Mouse (Mus musculus) CH12.LX (cell line): ENCODE data around the gene Man1a.

Source experiments
- CHD1 ChIP-seq: IDR thresholded peaks from 2 replicates; pipeline ENCODE4 v1.6.1; 2012; ENCODE audit warnings: low read depth, low read length, improper control_type of control experiment, inconsistent platforms
- CTCF ChIP-seq, 2 experiments: IDR thresholded peaks in 1 of 2; conservative IDR thresholded peaks in 1 of 2; 2 replicates each; pipeline ENCODE4 v1.5.1; 2011 to 2012; ENCODE audit warnings: low read depth in 2 of 2, low read length in 2 of 2, improper control_type of control experiment in 1 of 2, inconsistent platforms in 1 of 2, mild to moderate bottlenecking in 1 of 2, moderate library complexity in 1 of 2
- MAX ChIP-seq: IDR thresholded peaks from 2 replicates; pipeline ENCODE4 v1.6.1; 2011; ENCODE audit warnings: low read length, improper control_type of control experiment
- SIN3A ChIP-seq: IDR thresholded peaks from 2 replicates; pipeline ENCODE4 v1.6.1; 2012; ENCODE audit warnings: low read length, improper control_type of control experiment, inconsistent platforms
- TBP ChIP-seq: conservative IDR thresholded peaks from 2 replicates; pipeline ENCODE4 v1.6.1; 2011; ENCODE audit warnings: low read depth, low read length, improper control_type of control experiment
- ZNF384 ChIP-seq: IDR thresholded peaks from 2 replicates; pipeline ENCODE4 v1.6.1; 2012; ENCODE audit warnings: low read depth, low read length, improper control_type of control experiment, inconsistent platforms

- no peak for TF ChIP-seq CTCF (conservative IDR thresholded peaks at IDR 0.05 in 1 of 2, IDR thresholded peaks at IDR 0.05 in 1 of 2; ENCODE audit: low read depth in 2 of 2, low read length in 2 of 2)
- no peak for TF ChIP-seq ZNF384
- no peak for TF ChIP-seq TBP
- no peak for TF ChIP-seq SIN3A
- no peak for TF ChIP-seq CHD1
- TF ChIP-seq MAX, result no peak
Measured at GRCm38 (mm10) chr10:53984894-53985293, 91.5 kb downstream of the Man1a start.
